Mouse (Mus musculus): ENCODE measurements around the gene Acot3.

Gene Acot3

GRCm38 (mm10) chr12:84100604-84101492 lies 48.9 kb downstream of the Acot3 start, which contains the start of gene Acot6:
Gene Acot6, plus strand, starts transcription at chr12:84100654.
- peak; percentile 18 for DNase-seq (ENCODE audit: low spot score)

GRCm38 (mm10) chr12:84101493-84101845 lies 49.5 kb downstream of the Acot3 start:
- DNase-seq (ENCODE audit: low spot score): no peak

- DNase-seq (ENCODE audit: low spot score): no peak
These were observed 55.1 kb downstream of the Acot3 start for GRCm38 (mm10) chr12:84107012-84107411.

- no peak for DNase-seq (ENCODE audit: low spot score)
These were observed 55.7 kb downstream of the Acot3 start for GRCm38 (mm10) chr12:84107692-84108091.

GRCm38 (mm10) chr12:84109924-84110323 lies 58.0 kb downstream of the Acot3 start:
- no peak for DNase-seq (ENCODE audit: low spot score)
